Mouse (Mus musculus): ENCODE results near the gene Exog.

Gene Exog

DNA sequence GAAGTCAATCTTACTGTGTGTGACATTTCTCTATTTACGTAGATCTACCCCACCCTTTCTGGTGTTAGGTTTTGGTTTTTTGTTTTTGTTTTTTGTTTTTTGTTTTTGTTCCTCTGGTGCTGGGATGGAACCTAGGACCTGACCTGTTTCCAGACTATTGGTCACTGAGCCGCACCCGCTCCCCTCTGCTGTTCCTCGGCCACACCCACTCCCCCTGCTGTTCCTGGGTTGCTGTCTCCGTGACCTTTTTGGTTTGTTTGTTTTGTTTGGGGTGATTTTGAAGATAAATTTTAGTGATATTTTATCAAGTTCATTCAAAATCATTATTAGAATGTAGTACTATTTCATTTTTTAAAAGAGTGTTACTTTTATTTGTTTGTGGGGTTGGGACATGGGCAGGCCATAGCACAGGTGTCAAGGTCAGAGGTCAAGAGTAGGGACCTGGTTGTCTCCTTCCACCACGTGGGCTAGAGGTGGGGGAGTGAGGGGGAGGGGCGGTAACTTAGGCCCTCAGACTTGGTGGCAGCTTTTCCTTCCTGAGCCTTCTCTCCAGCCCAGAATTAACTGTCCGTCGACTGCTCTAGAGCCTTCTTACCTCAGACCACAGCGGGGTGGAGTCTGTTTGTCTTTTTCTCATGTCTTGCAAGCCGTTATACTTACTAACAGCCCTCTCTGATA lies 60.4 kb downstream of the Exog start:
- no peak for DNase-seq (ENCODE audit: low read depth)

DNA sequence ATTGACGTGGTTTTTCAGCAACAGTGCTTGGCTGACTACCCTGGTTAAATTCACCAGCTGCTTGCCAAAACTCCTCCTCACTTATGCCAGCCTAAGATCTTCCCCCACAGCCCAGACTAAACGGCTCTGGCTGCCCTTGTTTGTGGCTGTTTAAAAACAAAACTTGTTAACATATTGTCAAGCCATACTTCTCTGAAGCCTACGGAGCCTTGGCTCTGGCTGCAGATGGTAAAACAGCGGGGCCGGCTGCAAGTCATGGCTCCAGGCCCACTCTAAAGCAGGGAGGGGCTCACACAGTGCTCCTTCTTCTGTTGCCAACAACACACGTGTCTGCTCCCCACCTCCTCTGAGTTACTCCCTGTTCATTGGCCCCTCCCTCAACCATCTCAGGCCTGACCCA lies 66.2 kb downstream of the Exog start:
- no peak for DNase-seq (ENCODE audit: low read depth)

DNA sequence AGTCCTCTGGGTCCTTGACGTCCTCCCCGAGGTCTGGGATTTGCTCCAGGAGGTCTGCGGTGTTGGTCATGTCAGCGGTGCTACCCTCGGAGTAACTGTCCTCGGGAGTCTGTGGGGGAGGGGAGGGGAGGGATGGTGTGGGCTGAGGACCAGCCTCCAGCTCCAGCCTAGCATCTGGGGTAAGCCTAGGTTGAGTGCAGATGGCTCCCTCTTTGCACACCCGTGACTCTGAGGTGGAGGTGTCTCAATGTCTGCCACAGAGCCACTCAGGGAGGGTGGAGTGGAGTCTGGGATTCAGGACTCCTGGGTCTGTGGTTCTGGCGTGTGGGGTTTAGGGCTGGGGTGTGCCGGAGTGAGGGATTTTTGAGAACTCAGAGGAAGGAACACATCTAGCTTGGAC lies 68.2 kb downstream of the Exog start:
- no peak for DNase-seq (ENCODE audit: low read depth)

GRCm38 (mm10) chr9:119513816-119514215 lies 69.1 kb downstream of the Exog start:
- no peak for DNase-seq (ENCODE audit: low read depth)

DNA sequence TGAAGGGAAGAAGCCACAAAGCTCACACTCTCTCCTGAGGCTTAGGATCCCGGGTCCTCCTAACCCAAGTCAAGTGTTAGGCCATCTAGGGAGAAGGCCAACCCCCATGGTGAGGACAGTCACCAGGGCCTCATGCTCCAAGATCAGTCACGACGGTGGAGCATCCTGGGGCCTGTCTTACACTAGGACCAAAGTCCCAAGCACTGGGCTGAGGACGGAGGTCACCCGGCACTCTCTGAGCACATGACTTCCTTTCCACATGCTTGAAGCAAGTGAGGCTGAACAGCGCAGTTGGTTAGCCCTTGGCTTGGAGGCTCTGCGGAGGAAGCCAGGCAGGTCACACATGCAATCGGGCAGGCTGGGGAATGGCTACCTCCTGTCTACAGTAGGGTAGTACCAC lies 70.2 kb downstream of the Exog start:
- DNase-seq (ENCODE audit: low read depth) = no peak

All from c-Kit-positive CD71-negative TER-119-negative erythroid progenitor cells, embryonic 14.5 days (primary cell).